Mouse (Mus musculus) CH12.LX (cell line): ENCODE results near the gene Csnk2a2.

Experiments used
- BHLHE40 ChIP-seq: IDR thresholded peaks from 2 replicates; pipeline ENCODE4 v1.6.1; 2011; ENCODE audit warnings: mild to moderate bottlenecking, low read depth, low read length, improper control_type of control experiment
- CTCF ChIP-seq, 2 experiments: IDR thresholded peaks in 1 of 2; conservative IDR thresholded peaks in 1 of 2; 2 replicates each; pipeline ENCODE4 v1.5.1; 2011 to 2012; ENCODE audit warnings: low read depth in 2 of 2, low read length in 2 of 2, improper control_type of control experiment in 1 of 2, inconsistent platforms in 1 of 2, mild to moderate bottlenecking in 1 of 2, moderate library complexity in 1 of 2

GRCm38 (mm10) chr8:95497821-95498220, 8.0 kb upstream of the Csnk2a2 start:
- TF ChIP-seq BHLHE40 (no peak), CTCF (conservative IDR thresholded peaks at IDR 0.05 in 1 of 2, IDR thresholded peaks at IDR 0.05 in 1 of 2; ENCODE audit: low read depth in 2 of 2, low read length in 2 of 2) (no peak)
